Mouse (Mus musculus): ENCODE data around the gene Hist2h2aa2. TPM values are rescaled to one million over a fixed set of nuclear protein-coding genes. Genes with fewer than 3 reads are reported as not detected.
"Not testable (repeated sequence)": the region's sequence is repeated elsewhere in the genome, so short reads cannot be mapped to it uniquely, and the experiment has no call there.

Gene Hist2h2aa2
- polyA plus RNA-seq, 1 experiment: 18.0 TPM

DNA sequence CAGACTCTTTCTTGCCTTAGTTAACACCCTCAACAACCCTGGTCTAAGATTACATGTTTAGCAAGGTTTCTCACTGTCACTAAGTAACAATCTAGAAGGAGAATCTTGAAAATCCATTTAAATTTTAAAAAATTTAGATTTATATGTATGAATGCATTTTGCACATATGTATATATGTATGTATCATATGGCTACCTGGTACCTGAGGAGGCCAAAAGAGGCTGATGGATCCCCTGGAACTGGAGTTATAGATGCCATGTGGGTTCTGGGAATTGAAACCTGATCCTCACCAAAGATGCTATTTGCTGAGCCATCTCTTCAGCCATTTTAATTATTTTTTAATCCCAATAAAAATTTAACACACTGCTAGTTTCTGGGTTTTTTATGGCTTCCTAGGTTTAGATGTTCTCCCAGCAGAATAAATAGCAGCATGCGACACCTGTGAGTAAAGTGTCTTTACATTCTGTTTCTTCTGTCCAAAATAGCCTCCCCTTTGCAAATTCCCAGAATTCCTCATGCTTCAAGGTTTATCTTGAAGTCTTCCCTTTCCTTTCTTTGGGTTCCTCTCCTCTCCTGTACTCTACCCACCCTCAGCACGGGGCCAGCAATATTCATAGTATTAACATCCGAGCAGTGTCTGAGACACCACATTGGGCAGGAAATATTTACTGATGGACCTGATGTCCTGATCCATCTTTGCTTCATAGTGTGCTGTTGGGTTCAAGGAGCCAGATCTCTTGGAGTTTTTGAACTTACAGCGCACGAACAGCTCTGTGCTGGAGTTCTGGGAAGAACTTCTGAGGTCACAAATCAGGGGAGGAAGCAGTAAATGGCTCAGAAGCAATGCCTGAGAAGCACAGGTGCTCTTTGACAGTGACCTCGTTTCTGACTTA lies 8.3 kb upstream of the Hist2h2aa2 start:
- Histone ChIP-seq H3K4me1 (ENCODE audit: control insufficient read depth, insufficient read depth, low read length) (peaks cover 2% of the 10 kb centered on the region; the same call in 1 of the 2 replicates), H3K4me3 (ENCODE audit: insufficient read depth, low read length) (no peak overlapping the region), H3K27ac (ENCODE audit: insufficient read depth, low read length) (no peak overlapping the region)
- no peak for TF ChIP-seq CTCF (IDR thresholded peaks at IDR 0.05; ENCODE audit: extremely low read depth, insufficient read depth, low read length)
- TF ChIP-seq POLR2A (IDR thresholded peaks at IDR 0.05; ENCODE audit: extremely low read depth, insufficient read depth, low read length): no peak

DNA sequence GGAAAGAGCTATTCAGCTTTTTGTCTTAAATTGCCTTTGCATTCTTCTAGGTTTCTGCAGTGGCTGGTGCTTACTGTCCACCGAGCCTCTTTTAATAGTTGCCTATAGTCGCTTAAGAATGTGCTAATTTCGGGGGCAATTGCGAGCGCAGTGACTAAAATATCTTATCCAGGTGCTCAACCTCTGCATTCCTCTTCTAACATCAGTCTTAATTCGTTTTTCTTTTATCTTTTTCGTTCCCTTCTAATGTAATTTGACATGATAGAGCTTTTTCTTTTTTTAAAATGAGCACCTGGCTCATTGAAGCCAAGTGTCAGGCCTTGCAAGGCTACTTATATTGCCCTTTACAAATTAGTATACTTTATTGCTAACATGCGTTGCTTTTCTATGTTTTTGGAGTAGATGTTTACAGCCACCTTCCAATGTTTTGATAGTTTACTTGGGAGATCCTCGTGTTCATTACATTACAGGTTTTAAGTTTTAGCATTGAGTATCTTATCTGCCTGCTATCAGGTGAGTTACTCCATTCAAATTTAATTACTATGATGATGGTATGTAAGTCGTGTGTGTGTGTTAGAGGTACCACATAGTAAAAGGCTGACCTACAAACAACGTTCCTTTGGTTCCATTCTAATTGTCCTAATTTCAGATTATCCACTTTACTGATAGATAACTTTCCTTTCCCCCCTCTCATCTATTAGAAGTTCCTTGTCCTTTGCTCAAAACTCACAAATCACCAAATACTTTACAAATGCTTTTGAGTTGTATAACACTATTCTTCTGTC lies 7.5 kb upstream of the Hist2h2aa2 start:
- TF ChIP-seq CTCF (IDR thresholded peaks at IDR 0.05; ENCODE audit: extremely low read depth, insufficient read depth, low read length) (no peak), POLR2A (IDR thresholded peaks at IDR 0.05; ENCODE audit: extremely low read depth, insufficient read depth, low read length) (no peak)
- Histone ChIP-seq H3K4me3 (ENCODE audit: insufficient read depth, low read length) (no peak overlapping the region), H3K27ac (ENCODE audit: insufficient read depth, low read length) (no peak overlapping the region), H3K4me1 (ENCODE audit: control insufficient read depth, insufficient read depth, low read length) (peaks cover 2% of the 10 kb centered on the region; the same call in 1 of the 2 replicates)

GRCm38 (mm10) chr3:96246427-96246856 lies 6.4 kb upstream of the Hist2h2aa2 start, which contains the start of gene Hist2h3c1:
Hist2h3c1 (plus strand) TSS chr3:96246685.
- H3K4me3 ChIP-seq (ENCODE audit: insufficient read depth, low read length): peak within 1 kb of the TSS; percentile 93
- not testable (repeated sequence) for H3K27ac ChIP-seq (ENCODE audit: insufficient read depth, low read length)

DNA sequence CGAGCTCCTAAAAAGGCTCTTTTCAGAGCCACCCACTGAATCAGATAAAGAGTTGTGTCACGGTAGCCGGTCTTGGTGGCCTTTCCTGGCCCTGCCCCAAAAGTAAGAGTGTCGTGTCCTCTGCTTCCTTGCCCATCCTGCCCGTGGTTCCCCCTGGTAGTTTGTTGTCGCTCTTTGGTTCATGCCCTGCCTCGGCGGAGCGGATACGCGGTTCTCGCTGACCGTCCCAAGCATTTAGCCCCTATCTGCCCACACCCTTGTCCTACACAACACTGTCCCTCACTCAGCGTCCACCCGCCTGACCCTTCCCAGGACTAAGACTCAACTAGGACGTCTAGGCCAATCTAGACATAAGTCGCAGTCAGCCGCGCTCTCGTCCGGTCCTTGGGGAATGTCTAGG lies 5.9 kb upstream of the Hist2h2aa2 start:
- not testable (repeated sequence) for H3K4me1 ChIP-seq (ENCODE audit: control insufficient read depth, insufficient read depth, low read length); H3K27ac ChIP-seq (ENCODE audit: insufficient read depth, low read length)
- peak overlapping the region; percentile 33 for H3K4me3 ChIP-seq (ENCODE audit: insufficient read depth, low read length)

More at GRCm38 (mm10) chr3:96246427-96246856, 6.4 kb upstream of the Hist2h2aa2 start, which contains the start of gene Hist2h3c1:
- not testable (repeated sequence) for H3K4me1 ChIP-seq (ENCODE audit: control insufficient read depth, insufficient read depth, low read length)

GRCm38 (mm10) chr3:96245003-96245886 lies 5.2 kb upstream of the Hist2h2aa2 start, which contains the start of gene Hist2h2aa1:
Hist2h2aa1 (plus strand) TSS chr3:96245497.
- not testable (repeated sequence) for H3K4me1 ChIP-seq (ENCODE audit: control insufficient read depth, insufficient read depth, low read length)
- Histone ChIP-seq H3K27ac (ENCODE audit: insufficient read depth, low read length) (peak within 1 kb of the TSS; percentile 99), H3K4me3 (ENCODE audit: insufficient read depth, low read length) (peak within 1 kb of the TSS; percentile 93)
- TF ChIP-seq POLR2A (IDR thresholded peaks at IDR 0.05; ENCODE audit: extremely low read depth, insufficient read depth, low read length): peak; percentile 70; the same call in 1 of the 2 replicates

GRCm38 (mm10) chr3:96243921-96244572 lies 4.0 kb upstream of the Hist2h2aa2 start:
- Histone ChIP-seq H3K4me1 (ENCODE audit: control insufficient read depth, insufficient read depth, low read length) (peaks cover 3% of the 10 kb centered on the region; the same call in 1 of the 2 replicates), H3K27ac (ENCODE audit: insufficient read depth, low read length) (no peak overlapping the region), H3K4me3 (ENCODE audit: insufficient read depth, low read length) (peak overlapping the region; percentile 93; the same call in 1 of the 2 replicates)
- TF ChIP-seq CTCF (IDR thresholded peaks at IDR 0.05; ENCODE audit: extremely low read depth, insufficient read depth, low read length) (no peak), POLR2A (IDR thresholded peaks at IDR 0.05; ENCODE audit: extremely low read depth, insufficient read depth, low read length) (no peak)

GRCm38 (mm10) chr3:96240799-96241197 lies 722 bp upstream of the Hist2h2aa2 start:
- peak overlapping the region; percentile 18; the same call in 1 of the 2 replicates for H3K4me3 ChIP-seq (ENCODE audit: insufficient read depth, low read length)
- H3K27ac ChIP-seq (ENCODE audit: insufficient read depth, low read length): peak overlapping the region; percentile 80
- H3K4me1 ChIP-seq (ENCODE audit: control insufficient read depth, insufficient read depth, low read length): peaks cover 6% of the 10 kb centered on the region; the same call in 1 of the 2 replicates
- TF ChIP-seq POLR2A (IDR thresholded peaks at IDR 0.05; ENCODE audit: extremely low read depth, insufficient read depth, low read length): no peak
- TF ChIP-seq CTCF (IDR thresholded peaks at IDR 0.05; ENCODE audit: extremely low read depth, insufficient read depth, low read length): no peak

- Histone ChIP-seq H3K27ac (ENCODE audit: insufficient read depth, low read length) (peak within 1 kb of the TSS; percentile 77; the same call in 1 of the 2 replicates), H3K4me3 (ENCODE audit: insufficient read depth, low read length) (peak within 1 kb of the TSS; percentile 69)
- not testable (repeated sequence) for H3K4me1 ChIP-seq (ENCODE audit: control insufficient read depth, insufficient read depth, low read length)
Measured at GRCm38 (mm10) chr3:96238954-96239793, 902 bp downstream of the Hist2h2aa2 start, which contains the start of gene Hist2h3c2. Hist2h3c2 (minus strand) TSS chr3:96239127.
